Mouse (Mus musculus) CD4-positive naive resting alpha-beta T cell, adult 57 days (primary cell): ENCODE measurements around the gene Pcnx3. TPM values are rescaled to one million over a fixed set of nuclear protein-coding genes. Genes with fewer than 3 reads are reported as not detected.

Source experiments
- total RNA-seq: library from RNA; stranded (reverse); gene quantifications from one replicate; pipeline ENCODE4 v1.2.4, GENCODE M21; 2023

Pcnx3 gene
- 191 TPM for total RNA-seq

GRCm38 (mm10) chr19:5688200-5689087 lies at the start of gene Pcnx3, which contains the start of gene Map3k11:
Pcnx3 (minus strand) TSS chr19:5688908.
Map3k11 (plus strand) TSS chr19:5688742.

GRCm38 (mm10) chr19:5729444-5729815 lies 40.7 kb upstream of the Pcnx3 start, which contains the start of gene Fam89b:
Fam89b (minus strand) TSS chr19:5729653.

GRCm38 (mm10) chr19:5725767-5726515 lies 37.2 kb upstream of the Pcnx3 start, which contains the start of gene Ehbp1l1:
Ehbp1l1 (minus strand) TSS chr19:5726317.

GRCm38 (mm10) chr19:5704163-5704800 lies 15.6 kb upstream of the Pcnx3 start, which contains the start of gene Kcnk7:
Kcnk7 (plus strand) TSS chr19:5704367.

GRCm38 (mm10) chr19:5662981-5663913 lies 25.5 kb downstream of the Pcnx3 start, which contains the start of gene Sipa1:
Sipa1 (minus strand) TSS chr19:5663707.

GRCm38 (mm10) chr19:5637069-5638047 lies 51.4 kb downstream of the Pcnx3 start, which contains the start of gene Rela:
Rela (plus strand) TSS chr19:5637483.

Other genes starting within 250 kb of the Pcnx3 start
- gene Fosl1, start 241.4 kb downstream of the Pcnx3 start, total RNA-seq: 0.71 TPM
- gene Ccdc85b, start 231.0 kb downstream of the Pcnx3 start, total RNA-seq: 7.5 TPM
- 76.3 TPM for gene Fibp, start 228.3 kb downstream of the Pcnx3 start, total RNA-seq
- 54.6 TPM for gene Ctsw, start 220.4 kb downstream of the Pcnx3 start, total RNA-seq
- gene Efemp2, start 215.0 kb downstream of the Pcnx3 start, total RNA-seq: 1.6 TPM
- 47.9 TPM for gene Mus81, start 200.5 kb downstream of the Pcnx3 start, total RNA-seq
- gene Cfl1, start 198.5 kb downstream of the Pcnx3 start, total RNA-seq: 1,409 TPM
- 1.4 TPM for gene 1700020D05Rik, start 185.1 kb downstream of the Pcnx3 start, total RNA-seq
- gene Snx32, start 178.4 kb downstream of the Pcnx3 start, total RNA-seq: 6.6 TPM
- gene Ovol1, start 128.3 kb downstream of the Pcnx3 start, total RNA-seq: not detected
- 24.4 TPM for gene Ap5b1, start 120.9 kb downstream of the Pcnx3 start, total RNA-seq
- 97.8 TPM for gene Rnaseh2c, start 87.0 kb downstream of the Pcnx3 start, total RNA-seq
- 120 TPM for gene Kat5, start 78.7 kb downstream of the Pcnx3 start, total RNA-seq
- gene Rela, start 51.4 kb downstream of the Pcnx3 start, total RNA-seq: 154 TPM
- 202 TPM for gene Sipa1, start 25.2 kb downstream of the Pcnx3 start, total RNA-seq
- gene Map3k11, start 166 bp downstream of the Pcnx3 start, total RNA-seq: 51.2 TPM
- not detected for gene Kcnk7, start 15.5 kb upstream of the Pcnx3 start, total RNA-seq
- gene Ehbp1l1, start 37.4 kb upstream of the Pcnx3 start, total RNA-seq: 25.5 TPM
- gene Fam89b, start 40.7 kb upstream of the Pcnx3 start, total RNA-seq: 33.6 TPM
- gene Ltbp3, start 52.0 kb upstream of the Pcnx3 start, total RNA-seq: 2.5 TPM
- gene Scyl1, start 82.5 kb upstream of the Pcnx3 start, total RNA-seq: 76.3 TPM
- gene Frmd8, start 186.4 kb upstream of the Pcnx3 start, total RNA-seq: 161 TPM
- 29.7 TPM for gene Slc25a45, start 188.9 kb upstream of the Pcnx3 start, total RNA-seq
- gene Tigd3, start 205.2 kb upstream of the Pcnx3 start, total RNA-seq: 2.4 TPM
- gene Dpf2, start 224.1 kb upstream of the Pcnx3 start, total RNA-seq: 153 TPM
- gene Cdc42ep2, start 235.9 kb upstream of the Pcnx3 start, total RNA-seq: 0.38 TPM